Mouse (Mus musculus): ENCODE measurements around the gene Vrk2. TPM values are rescaled to one million over a fixed set of nuclear protein-coding genes. Genes with fewer than 3 reads are reported as not detected.

Vrk2 gene
- total RNA-seq, 2 experiments from 2014 or later = 2.4 to 4.4 TPM

- no peak for DNase-seq (ENCODE audit: extremely low spot score in 1 of 2, low spot score in 1 of 2)
These were observed 8.1 kb downstream of the Vrk2 start for GRCm38 (mm10) chr11:26585409-26586366.

- DNase-seq (ENCODE audit: extremely low spot score in 1 of 2, low spot score in 1 of 2) = no peak
These were observed 42.2 kb downstream of the Vrk2 start for GRCm38 (mm10) chr11:26551551-26551950.

- DNase-seq (ENCODE audit: extremely low spot score in 1 of 2, low spot score in 1 of 2) = no peak
These were observed 56.0 kb downstream of the Vrk2 start for GRCm38 (mm10) chr11:26537816-26538215.

- DNase-seq (ENCODE audit: extremely low spot score in 1 of 2, low spot score in 1 of 2) = no peak
These were observed 60.0 kb downstream of the Vrk2 start for GRCm38 (mm10) chr11:26533828-26534119.

- no peak for DNase-seq (ENCODE audit: extremely low spot score in 1 of 2, low spot score in 1 of 2)
These were observed 60.6 kb downstream of the Vrk2 start for GRCm38 (mm10) chr11:26532994-26533827.

- DNase-seq (ENCODE audit: extremely low spot score in 1 of 2, low spot score in 1 of 2) = no peak
These were observed 66.9 kb downstream of the Vrk2 start for GRCm38 (mm10) chr11:26526861-26527260.

- DNase-seq (ENCODE audit: extremely low spot score in 1 of 2, low spot score in 1 of 2) = no peak
These were observed 74.8 kb downstream of the Vrk2 start for GRCm38 (mm10) chr11:26518991-26519390.

GRCm38 (mm10) chr11:26516086-26516485 is 77.7 kb downstream of the Vrk2 start:
- DNase-seq (ENCODE audit: extremely low spot score in 1 of 2, low spot score in 1 of 2) = no peak

GRCm38 (mm10) chr11:26513683-26514082 is 80.1 kb downstream of the Vrk2 start:
- no peak for DNase-seq (ENCODE audit: extremely low spot score in 1 of 2, low spot score in 1 of 2)

- DNase-seq (ENCODE audit: extremely low spot score in 1 of 2, low spot score in 1 of 2) = no peak
These were observed 97.8 kb downstream of the Vrk2 start for GRCm38 (mm10) chr11:26495951-26496350.

- DNase-seq (ENCODE audit: extremely low spot score in 1 of 2, low spot score in 1 of 2) = peak in 1 of 2 experiments; percentile 9
These were observed 103.9 kb downstream of the Vrk2 start for GRCm38 (mm10) chr11:26489761-26490466.

GRCm38 (mm10) chr11:26481691-26482242 is 112.0 kb downstream of the Vrk2 start:
- no peak for DNase-seq (ENCODE audit: extremely low spot score in 1 of 2, low spot score in 1 of 2)

GRCm38 (mm10) chr11:26477037-26477739 is 116.6 kb downstream of the Vrk2 start:
- DNase-seq (ENCODE audit: extremely low spot score in 1 of 2, low spot score in 1 of 2) = no peak

- no peak for DNase-seq (ENCODE audit: extremely low spot score in 1 of 2, low spot score in 1 of 2)
These were observed 139.7 kb downstream of the Vrk2 start for GRCm38 (mm10) chr11:26454081-26454480.

- DNase-seq (ENCODE audit: extremely low spot score in 1 of 2, low spot score in 1 of 2) = no peak
These were observed 141.1 kb downstream of the Vrk2 start for GRCm38 (mm10) chr11:26452693-26453092.

- no peak for DNase-seq (ENCODE audit: extremely low spot score in 1 of 2, low spot score in 1 of 2)
These were observed 142.6 kb downstream of the Vrk2 start for GRCm38 (mm10) chr11:26451228-26451627.

GRCm38 (mm10) chr11:26450636-26451035 is 143.2 kb downstream of the Vrk2 start:
- DNase-seq (ENCODE audit: extremely low spot score in 1 of 2, low spot score in 1 of 2) = no peak

- no peak for DNase-seq (ENCODE audit: extremely low spot score in 1 of 2, low spot score in 1 of 2)
These were observed 144.0 kb downstream of the Vrk2 start for GRCm38 (mm10) chr11:26449789-26450188.

- DNase-seq (ENCODE audit: extremely low spot score in 1 of 2, low spot score in 1 of 2) = no peak
These were observed 149.4 kb downstream of the Vrk2 start for GRCm38 (mm10) chr11:26444374-26444773.

GRCm38 (mm10) chr11:26441121-26441520 is 152.7 kb downstream of the Vrk2 start:
- DNase-seq (ENCODE audit: extremely low spot score in 1 of 2, low spot score in 1 of 2) = no peak
